Mouse (Mus musculus): ENCODE results near the gene Myh2.

GRCm38 (mm10) chr11:67125361-67125760 is 45.5 kb upstream of the Myh2 start:
- TF ChIP-seq POLR2A (IDR thresholded peaks at IDR 0.05; ENCODE audit: borderline replicate concordance, control insufficient read depth, low read depth, low read length), result no peak
- no peak for TF ChIP-seq CTCF (IDR thresholded peaks at IDR 0.05; ENCODE audit: control insufficient read depth, insufficient read depth, low read length)
